Mouse (Mus musculus) heart, postnatal 0 days (tissue): Measurements from ENCODE around the gene Rnasel.

Experiments
- CTCF ChIP-seq: IDR thresholded peaks from 2 replicates; pipeline ENCODE4 v1.5.1; 2016; ENCODE audit warnings: antibody characterized with exemption, control low read depth, low read depth
- EP300 ChIP-seq: IDR thresholded peaks from 2 replicates; pipeline ENCODE4 v1.6.1; 2016; ENCODE audit warnings: antibody characterized with exemption, low read depth

GRCm38 (mm10) chr1:153764136-153764535 is 14.9 kb downstream of the Rnasel start:
- TF ChIP-seq CTCF: no peak
- TF ChIP-seq EP300: no peak
